Comparison of ENCODE assay signal across 16 mouse cellular contexts in the genomic region with DNA sequence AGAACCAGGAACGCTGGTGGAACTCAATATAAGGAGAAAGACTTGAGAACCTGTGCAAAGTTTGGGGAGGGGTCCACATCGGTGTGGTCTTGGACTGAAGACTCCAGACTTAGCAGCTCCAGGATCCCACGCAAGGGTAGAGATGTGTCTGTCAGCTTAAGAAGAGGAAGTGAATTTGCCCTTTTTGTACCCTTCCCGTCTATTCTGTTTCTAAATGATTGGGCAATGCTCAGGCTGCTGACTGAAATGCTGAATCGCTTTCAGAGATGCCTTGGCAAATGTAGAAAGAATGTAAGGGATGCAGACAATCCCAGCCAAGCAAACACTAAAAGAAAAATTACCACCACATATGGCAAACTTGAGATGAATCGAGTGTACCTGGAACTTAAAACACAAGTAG. TPM values are rescaled to one million over a fixed set of nuclear protein-coding genes. Genes with fewer than 3 reads are reported as not detected.
"Had no signal": no experiment of that assay in that cellular context is flagged by ENCODE, and none has a peak within 500 bp of the region (broad histone marks: within the 10 kb centered on the region; RNA-seq: fewer than 3 reads in every experiment).

No protein-coding gene starts in this region.

- ATAC-seq: midbrain, embryonic 13.5 days had no signal

- DNase-seq: kidney, adult 11 months; kidney, adult 8-10 months; kidney, postnatal 10 days; kidney, postnatal 36 days; layer of hippocampus, postnatal 36 days; liver, embryonic 13.5 days; lung, adult 2 months; right cerebral cortex, adult 18-20 months; right cerebral cortex, postnatal 14 days; right cerebral cortex, postnatal 4 days; spleen, adult 18-20 months; thymus, adult 18-20 months; thymus, postnatal 36 days had no signal

RNA-seq across cellular contexts. Expression of gene Dapl1, which starts 22.4 kb away (rescaled TPM):
- total RNA-seq: layer of hippocampus, postnatal 36 days; liver, adult 2 months; midbrain, postnatal 0 days had no signal
